Mouse (Mus musculus): ENCODE results near the gene Best1.

GRCm38 (mm10) chr19:10046983-10047382 lies 45.5 kb upstream of the Best1 start:
- TF ChIP-seq EP300 (IDR thresholded peaks at IDR 0.05; ENCODE audit: low read depth) (no peak), CTCF (IDR thresholded peaks at IDR 0.05; ENCODE audit: low read depth) (no peak)

Data from liver, embryonic 14.5 days (tissue).